Mouse (Mus musculus) neural tube, embryonic 14.5 days (tissue): Measurements from ENCODE around the gene Limd2. TPM values are rescaled to one million over a fixed set of nuclear protein-coding genes. Genes with fewer than 3 reads are reported as not detected.

ENCODE experiments used
- ATAC-seq: fragments of 200-750 bp; cut with Nextera tagmentation; 2 replicates; pipeline ENCODE4 v1.8.0; 2017; ENCODE audit warnings: low read depth, mild to moderate bottlenecking, moderate TSS enrichment, moderate library complexity
- H3K27ac ChIP-seq: fragments of 300-500 bp; sonication (generic); 2 replicates; pipeline ENCODE4 v1.5.1; 2014; ENCODE audit warnings: low read depth, mild to moderate bottlenecking, control low read depth, low read length, moderate library complexity, mixed read lengths
- H3K27me3 ChIP-seq: fragments of 300-500 bp; sonication (generic); 2 replicates; pipeline ENCODE4 v1.6.1; 2014; ENCODE audit warnings: low read length; ENCODE audit not compliant: control insufficient read depth, insufficient read depth
- H3K36me3 ChIP-seq: fragments of 300-500 bp; sonication (generic); 2 replicates; pipeline ENCODE4 v1.6.1; 2014; ENCODE audit warnings: low read length, mixed read lengths; ENCODE audit not compliant: control insufficient read depth, insufficient read depth
- H3K4me1 ChIP-seq: fragments of 300-500 bp; sonication (generic); 2 replicates; pipeline ENCODE4 v1.6.1; 2014; ENCODE audit warnings: low read length; ENCODE audit not compliant: control insufficient read depth, insufficient read depth
- H3K4me2 ChIP-seq: fragments of 300-500 bp; sonication (generic); 2 replicates; pipeline ENCODE4 v1.6.1; 2014; ENCODE audit warnings: mild to moderate bottlenecking, low read depth, low read length, control low read depth
- H3K4me3 ChIP-seq: fragments of 300-500 bp; sonication (generic); 2 replicates; pipeline ENCODE4 v1.5.1; 2014; ENCODE audit warnings: low read depth, low read length, control low read depth, mixed read lengths
- H3K9ac ChIP-seq: fragments of 300-500 bp; sonication (generic); replicated peaks from 2 replicates; pipeline ENCODE4 v1.6.1; 2014; ENCODE audit warnings: low read depth, mild to moderate bottlenecking, control low read depth, low read length, mixed read lengths
- H3K9me3 ChIP-seq: fragments of 300-500 bp; sonication (generic); 2 replicates; pipeline ENCODE4 v1.6.1; 2016; ENCODE audit warnings: low read length; ENCODE audit not compliant: control insufficient read depth
- WGBS: fragments of 180-500 bp; shearing (Covaris S2); extraction: QIAGEN DNeasy Blood & Tissue Kit; methylation state at CpG from one replicate; pipeline ENCODE4 v1.1.7; 2014; 5-methylcytosine and 5-hydroxymethylcytosine counted together
- polyA plus RNA-seq: library from polyadenylated mRNA; unstranded; fragments of >200 nt; fragmentation: Nextera tagmentation; extraction: Ambion mirVana; gene quantifications from 2 replicates; pipeline ENCODE4 v1.2.1, GENCODE M21; 2014

Gene Limd2
- polyA plus RNA-seq, 1 experiment from 2014 or later: 120 TPM

DNA sequence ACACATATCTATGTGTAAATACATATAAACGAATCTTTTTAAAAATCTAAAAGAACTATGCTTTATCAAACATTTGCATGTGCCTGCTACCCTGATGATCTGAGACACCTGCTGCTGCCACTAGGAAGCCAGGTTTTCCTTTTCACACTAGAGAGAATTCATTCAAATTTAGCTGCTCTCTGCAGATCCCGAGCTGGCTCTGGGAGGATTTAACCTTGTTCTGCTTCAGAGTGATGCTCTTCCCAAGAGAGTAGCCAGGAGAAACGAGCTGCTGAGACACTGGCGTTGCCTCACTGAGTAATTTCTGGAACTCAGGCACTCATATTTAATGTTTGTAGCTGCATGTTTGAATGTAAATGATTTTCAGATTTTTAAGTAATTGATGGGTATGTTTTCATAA, 35.9 kb downstream of the Limd2 start:
- no peak overlapping the region for H3K4me3 ChIP-seq
- WGBS: 77% methylated on average over 4 of the region's 4 CpGs
- ATAC-seq: no peak
- no peaks in the 10 kb centered on the region for H3K4me1 ChIP-seq
- H3K27me3 ChIP-seq: no peaks in the 10 kb centered on the region
- no peak overlapping the region for H3K27ac ChIP-seq
- H3K4me2 ChIP-seq: no peak overlapping the region
- no peaks in the 10 kb centered on the region for H3K9me3 ChIP-seq
- peaks cover 19% of the 10 kb centered on the region; the same call in 1 of the 2 replicates for H3K36me3 ChIP-seq
- H3K9ac ChIP-seq: no peak overlapping the region

DNA sequence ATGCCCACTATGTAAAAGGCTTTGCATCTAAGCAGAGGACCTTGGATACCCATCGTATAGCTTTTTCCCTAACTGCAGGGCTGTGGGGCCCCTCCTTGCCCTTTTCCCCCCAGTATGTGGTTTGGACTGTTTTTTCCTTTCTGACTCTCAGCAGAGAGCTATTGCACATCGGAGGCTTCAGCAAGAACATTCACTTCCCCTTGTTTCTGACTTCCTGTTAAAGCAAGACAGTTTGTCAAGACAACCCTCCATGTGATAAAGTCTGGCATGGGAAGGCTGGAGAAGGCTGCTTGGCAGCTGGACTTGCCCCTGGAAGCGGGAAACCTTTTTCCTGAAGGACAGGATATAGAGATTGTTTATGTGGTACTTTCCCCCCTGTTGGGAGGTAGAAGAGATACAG, 37.9 kb downstream of the Limd2 start:
- Histone ChIP-seq H3K4me3 (no peak overlapping the region), H3K36me3 (peaks cover 28% of the 10 kb centered on the region; the same call in 1 of the 2 replicates), H3K27me3 (no peaks in the 10 kb centered on the region), H3K4me1 (no peaks in the 10 kb centered on the region), H3K9ac (no peak overlapping the region), H3K9me3 (no peaks in the 10 kb centered on the region), H3K4me2 (no peak overlapping the region), H3K27ac (no peak overlapping the region)
- ATAC-seq: no peak
- 88% methylated on average over 3 of the region's 3 CpGs for WGBS

DNA sequence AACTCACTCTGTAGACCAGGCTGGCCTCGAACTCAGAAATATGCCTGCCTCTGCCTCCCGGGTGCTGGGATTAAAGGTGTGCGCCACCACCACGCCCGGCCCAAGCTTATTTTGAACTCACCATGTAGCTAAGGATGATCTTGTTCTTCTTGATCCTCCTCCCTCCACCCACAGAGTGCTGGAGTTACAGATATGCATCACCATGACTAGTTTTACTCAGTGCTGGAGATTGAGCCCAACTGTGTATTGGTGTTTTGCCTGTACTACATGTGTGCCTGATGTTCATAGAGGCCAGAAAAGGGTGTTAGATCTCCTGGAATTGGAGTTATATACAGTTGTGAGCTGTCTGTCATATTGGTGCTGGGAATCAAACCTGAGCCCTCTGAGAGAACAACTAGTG, 38.4 kb downstream of the Limd2 start:
- H3K9ac ChIP-seq: no peak overlapping the region
- H3K4me1 ChIP-seq: no peaks in the 10 kb centered on the region
- no peak overlapping the region for H3K4me3 ChIP-seq
- WGBS: 97% methylated on average over 5 of the region's 5 CpGs
- peaks cover 30% of the 10 kb centered on the region; the same call in 1 of the 2 replicates for H3K36me3 ChIP-seq
- H3K9me3 ChIP-seq: no peaks in the 10 kb centered on the region
- no peaks in the 10 kb centered on the region for H3K27me3 ChIP-seq
- no peak overlapping the region for H3K27ac ChIP-seq
- no peak for ATAC-seq
- no peak overlapping the region for H3K4me2 ChIP-seq

DNA sequence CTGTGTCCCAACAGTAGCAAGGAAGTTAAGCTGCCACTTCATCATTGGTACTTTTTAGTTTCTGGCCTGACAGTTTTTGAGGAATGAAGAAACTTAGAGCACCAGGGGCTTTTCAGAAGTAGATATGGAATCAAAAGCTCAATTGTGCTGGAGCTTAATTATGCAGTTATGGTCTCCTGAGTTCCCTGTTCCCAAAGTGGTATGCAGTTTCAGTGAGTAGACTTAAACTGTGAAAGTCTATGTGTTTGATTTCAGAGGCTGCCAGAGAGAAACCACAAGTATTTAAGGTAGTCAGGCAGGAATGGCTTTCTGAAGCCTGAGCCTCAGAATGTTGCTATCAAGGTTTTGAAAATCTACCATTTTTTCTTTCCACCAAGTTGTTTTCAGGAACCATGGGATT, 49.0 kb downstream of the Limd2 start:
- Histone ChIP-seq H3K36me3 (peaks cover 7% of the 10 kb centered on the region), H3K4me1 (no peaks in the 10 kb centered on the region), H3K27ac (no peak overlapping the region), H3K9ac (no peak overlapping the region), H3K9me3 (no peaks in the 10 kb centered on the region), H3K4me3 (no peak overlapping the region), H3K4me2 (no peak overlapping the region), H3K27me3 (no peaks in the 10 kb centered on the region)
- no peak for ATAC-seq

Other genes with a start within 250 kb of the Limd2 start
- 37.7 and 38.1 TPM in 2 replicates for gene Cyb561, start 207.5 kb downstream of the Limd2 start, polyA plus RNA-seq
- gene Ace, start 192.9 kb downstream of the Limd2 start, polyA plus RNA-seq: 4.0 and 4.1 TPM in 2 replicates
- gene Ace3, start 166.2 kb downstream of the Limd2 start, polyA plus RNA-seq: not detected in 2 replicates
- 3.3 and 9.8 TPM in 2 replicates for gene Kcnh6, start 152.7 kb downstream of the Limd2 start, polyA plus RNA-seq
- 143 and 164 TPM in 2 replicates for gene Dcaf7, start 124.0 kb downstream of the Limd2 start, polyA plus RNA-seq
- gene Taco1, start 94.8 kb downstream of the Limd2 start, polyA plus RNA-seq: 7.1 and 7.3 TPM in 2 replicates
- gene Map3k3, start 76.2 kb downstream of the Limd2 start, polyA plus RNA-seq: 11.0 and 15.9 TPM in 2 replicates
- gene Gm10840, start within 50 bp of the Limd2 start, polyA plus RNA-seq: 0.88 TPM in 1 of 2 replicates, not detected in the other
- gene Strada, start 41.3 kb upstream of the Limd2 start, polyA plus RNA-seq: 33.0 and 34.8 TPM in 2 replicates
- gene Ccdc47, start 55.5 kb upstream of the Limd2 start, polyA plus RNA-seq: 78.3 and 99.4 TPM in 2 replicates
- gene Ddx42, start 56.1 kb upstream of the Limd2 start, polyA plus RNA-seq: 73.2 and 97.4 TPM in 2 replicates
- gene Ftsj3, start 95.2 kb upstream of the Limd2 start, polyA plus RNA-seq: 29.6 and 36.3 TPM in 2 replicates
- gene Psmc5, start 95.3 kb upstream of the Limd2 start, polyA plus RNA-seq: 300 and 322 TPM in 2 replicates
- 10.3 and 21.4 TPM in 2 replicates for gene Smarcd2, start 112.1 kb upstream of the Limd2 start, polyA plus RNA-seq
- gene Tcam1, start 115.8 kb upstream of the Limd2 start, polyA plus RNA-seq: 0.27 TPM in 1 of 2 replicates, not detected in the other
- gene Gh, start 141.0 kb upstream of the Limd2 start, polyA plus RNA-seq: not detected in 2 replicates
- 0.68 and 0.89 TPM in 2 replicates for gene Cd79b, start 153.9 kb upstream of the Limd2 start, polyA plus RNA-seq
- 0.06 TPM in 1 of 2 replicates, not detected in the other for gene Scn4a, start 192.4 kb upstream of the Limd2 start, polyA plus RNA-seq
- not detected in 2 replicates for gene Prr29, start 204.6 kb upstream of the Limd2 start, polyA plus RNA-seq
- gene Icam2, start 227.2 kb upstream of the Limd2 start, polyA plus RNA-seq: 5.1 and 14.2 TPM in 2 replicates